Mouse (Mus musculus): ENCODE measurements at regions not wholly inside any gene's neighbourhood (a gene's known extent, or its start where the extent isn't known, plus 50 kb on each side); places are given as distances from the start of the nearest gene placed in this dataset.

DNA sequence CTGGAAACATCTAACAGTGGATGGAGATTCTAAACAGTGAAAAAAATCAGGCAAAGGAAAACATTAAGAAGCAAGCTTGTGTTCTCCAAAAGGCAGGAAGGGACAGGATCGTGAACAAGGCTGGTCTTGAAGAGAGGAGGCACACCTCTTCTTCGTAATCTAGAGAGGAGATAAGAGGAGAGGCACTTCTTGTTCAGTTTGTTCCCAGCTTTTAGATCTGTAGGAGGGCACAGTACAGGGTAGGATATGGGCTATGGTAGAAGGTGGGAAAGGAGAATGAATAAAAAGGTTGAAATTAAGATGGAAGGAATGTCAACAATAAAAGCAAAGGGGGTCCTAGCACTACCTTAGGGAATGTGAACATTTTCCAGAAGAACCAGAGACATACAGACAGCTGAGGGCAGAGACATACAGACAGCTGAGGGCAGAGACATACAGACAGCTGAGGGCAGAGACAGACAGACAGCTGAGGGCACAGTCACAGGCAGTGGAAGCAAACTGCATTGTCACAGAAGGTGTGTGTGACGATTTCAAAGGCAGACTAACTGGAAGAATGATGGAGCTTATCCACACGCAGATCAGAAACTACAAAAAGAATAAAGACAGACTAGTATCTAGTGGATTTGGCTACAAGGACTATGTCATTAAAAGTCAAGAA is 50.6 kb upstream of the Gm47985 start:
- H3K27me3 ChIP-seq (ENCODE audit: control insufficient read depth, insufficient read depth, low read length) = no peaks in the 10 kb centered on the region
- peaks cover 25% of the 10 kb centered on the region for H3K4me1 ChIP-seq (ENCODE audit: control insufficient read depth, insufficient read depth, low read length)
- H3K4me3 ChIP-seq (ENCODE audit: low read length) = no peak overlapping the region
- no peak overlapping the region for H3K4me2 ChIP-seq (ENCODE audit: low read depth, low read length)
- no peak for ATAC-seq (replicated peaks; ENCODE audit: extremely low read depth, insufficient read depth, low FRiP score)
- peak overlapping the region; percentile 47 for H3K27ac ChIP-seq (ENCODE audit: low read length)
- no peaks in the 10 kb centered on the region for H3K36me3 ChIP-seq (ENCODE audit: control insufficient read depth, insufficient read depth)
- WGBS = 37% methylated on average over 4 of the region's 4 CpGs
- H3K9ac ChIP-seq (ENCODE audit: low read length) = no peak overlapping the region
- no peaks in the 10 kb centered on the region for H3K9me3 ChIP-seq (replicated peaks; ENCODE audit: control insufficient read depth, low read length)
